Comparison of ENCODE assay signal across 18 mouse cellular contexts in genomic region chr17:10514812-10515211, GRCm38 (mm10).
DNase-seq lines count a peak whose midpoint lies in the region; ATAC-seq and TF ChIP-seq lines count a peak whose summit lies in the region.
"Had no signal": no experiment of that assay in that cellular context is flagged by ENCODE, and none has a peak within 500 bp of the region (broad histone marks: within the 10 kb centered on the region; RNA-seq: fewer than 3 reads in every experiment).

No protein-coding gene starts in this region.

- no peak overlapping the region for H3K4me2 ChIP-seq in forebrain, embryonic 12.5 days
- no peak overlapping the region for H3K4me2 ChIP-seq in forebrain, embryonic 16.5 days (ENCODE audit: low read length)
- peak overlapping the region; percentile 28 for H3K4me2 ChIP-seq in kidney, embryonic 16.5 days (replicated peaks; ENCODE audit: low read depth, low read length)
- no peak overlapping the region for H3K4me2 ChIP-seq in intestine, embryonic 16.5 days (ENCODE audit: low read depth, low read length)
- H3K4me2 ChIP-seq: heart, embryonic 11.5 days had no signal

- peaks cover 26% of the 10 kb centered on the region for H3K4me1 ChIP-seq in forebrain, embryonic 12.5 days
- peaks cover 13% of the 10 kb centered on the region for H3K4me1 ChIP-seq in forebrain, embryonic 16.5 days (replicated peaks; ENCODE audit: control insufficient read depth, insufficient read depth, low read length)
- H3K4me1 ChIP-seq in kidney, embryonic 16.5 days (ENCODE audit: insufficient read depth, low read length) = peaks cover 25% of the 10 kb centered on the region
- H3K4me1 ChIP-seq in E14TG2a.4 (replicated peaks; ENCODE audit: low read depth, low read length) = peaks cover 31% of the 10 kb centered on the region
- peaks cover 18% of the 10 kb centered on the region for H3K4me1 ChIP-seq in embryonic facial prominence, embryonic 10.5 days
- H3K4me1 ChIP-seq in intestine, embryonic 16.5 days (ENCODE audit: control insufficient read depth, insufficient read depth, low read length) = no peaks in the 10 kb centered on the region
- H3K4me1 ChIP-seq: megakaryocyte, embryonic 14.5 days had no signal

- TF ChIP-seq CTCF in E14TG2a.4 (conservative IDR thresholded peaks at IDR 0.05; ENCODE audit: low read length) = no peak

- DNase-seq in kidney, postnatal 36 days = no peak
- no peak for DNase-seq in embryonic facial prominence, embryonic 10.5 days (ENCODE audit: low spot score)
- DNase-seq in embryo, embryonic 10.5 days (ENCODE audit: low spot score) = no peak
- DNase-seq: adrenal gland, adult 8-10 months; cerebellum, adult 9-10 months; gastrocnemius, postnatal 36 days; kidney, postnatal 25 days; layer of hippocampus, postnatal 36 days; right cerebral cortex, postnatal 4 days had no signal

- no peak overlapping the region for H3K27ac ChIP-seq in forebrain, embryonic 12.5 days
- no peak overlapping the region for H3K27ac ChIP-seq in forebrain, embryonic 16.5 days (ENCODE audit: low read length)
- H3K27ac ChIP-seq in kidney, embryonic 16.5 days (ENCODE audit: low read length) = peak overlapping the region; percentile 57; the same call in 1 of the 2 replicates
- peak overlapping the region; percentile 51 for H3K27ac ChIP-seq in embryonic facial prominence, embryonic 10.5 days (replicated peaks)
- no peak overlapping the region for H3K27ac ChIP-seq in intestine, embryonic 16.5 days (ENCODE audit: low read length)
- H3K27ac ChIP-seq: liver, embryonic 14.5 days had no signal

- ATAC-seq in forebrain, embryonic 12.5 days (ENCODE audit: low FRiP score) = peak; percentile 46; the same call in 1 of the 2 replicates
- no peak for ATAC-seq in forebrain, embryonic 16.5 days
- ATAC-seq in kidney, embryonic 16.5 days (ENCODE audit: low FRiP score, low TSS enrichment) = peak; percentile 91
- no peak for ATAC-seq in intestine, embryonic 16.5 days
- ATAC-seq: lung, postnatal 0 days had no signal

- no peak overlapping the region for H3K9ac ChIP-seq in forebrain, embryonic 12.5 days
- H3K9ac ChIP-seq in forebrain, embryonic 16.5 days (replicated peaks; ENCODE audit: low read depth, low read length) = no peak overlapping the region
- no peak overlapping the region for H3K9ac ChIP-seq in kidney, embryonic 16.5 days (replicated peaks; ENCODE audit: low read length)
- H3K9ac ChIP-seq in intestine, embryonic 16.5 days (ENCODE audit: low read depth, low read length) = no peak overlapping the region
- H3K9ac ChIP-seq: liver, embryonic 14.5 days had no signal

- no peaks in the 10 kb centered on the region for H3K9me3 ChIP-seq in forebrain, embryonic 12.5 days
- no peaks in the 10 kb centered on the region for H3K9me3 ChIP-seq in forebrain, embryonic 16.5 days (ENCODE audit: control insufficient read depth, low read length)
- no peaks in the 10 kb centered on the region for H3K9me3 ChIP-seq in kidney, embryonic 16.5 days (ENCODE audit: low read length)
- no peaks in the 10 kb centered on the region for H3K9me3 ChIP-seq in E14TG2a.4 (ENCODE audit: low read length)
- H3K9me3 ChIP-seq in embryonic facial prominence, embryonic 10.5 days = no peaks in the 10 kb centered on the region
- H3K9me3 ChIP-seq in intestine, embryonic 16.5 days (ENCODE audit: control insufficient read depth, low read length) = no peaks in the 10 kb centered on the region

- 58% methylated on average over 6 of the region's 6 CpGs for WGBS in forebrain, embryonic 12.5 days
- 51% methylated on average over 6 of the region's 6 CpGs for WGBS in forebrain, embryonic 16.5 days
- WGBS in kidney, embryonic 16.5 days = 16% methylated on average over 6 of the region's 6 CpGs
- 63% methylated on average over 6 of the region's 6 CpGs for WGBS in embryonic facial prominence, embryonic 10.5 days
- 60% methylated on average over 6 of the region's 6 CpGs for WGBS in intestine, embryonic 16.5 days

- H3K36me3 ChIP-seq in forebrain, embryonic 12.5 days (replicated peaks) = no peaks in the 10 kb centered on the region
- H3K36me3 ChIP-seq in forebrain, embryonic 16.5 days (ENCODE audit: control insufficient read depth, insufficient read depth) = no peaks in the 10 kb centered on the region
- H3K36me3 ChIP-seq in kidney, embryonic 16.5 days (ENCODE audit: insufficient read depth, low read length) = no peaks in the 10 kb centered on the region
- no peaks in the 10 kb centered on the region for H3K36me3 ChIP-seq in E14TG2a.4 (ENCODE audit: insufficient read depth, low read length)
- no peaks in the 10 kb centered on the region for H3K36me3 ChIP-seq in embryonic facial prominence, embryonic 10.5 days (replicated peaks)
- H3K36me3 ChIP-seq in intestine, embryonic 16.5 days (ENCODE audit: control insufficient read depth, insufficient read depth, low read length) = no peaks in the 10 kb centered on the region

- 0 out of 2 replicates have a peak, but pooled peaks cover 8% of the 10 kb centered on the region for H3K27me3 ChIP-seq in forebrain, embryonic 12.5 days
- no peaks in the 10 kb centered on the region for H3K27me3 ChIP-seq in forebrain, embryonic 16.5 days (replicated peaks; ENCODE audit: control insufficient read depth, insufficient read depth, low read length)
- H3K27me3 ChIP-seq in kidney, embryonic 16.5 days (ENCODE audit: insufficient read depth, low read length) = no peaks in the 10 kb centered on the region
- H3K27me3 ChIP-seq in E14TG2a.4 (ENCODE audit: insufficient read depth, low read length) = peaks cover 5% of the 10 kb centered on the region; the same call in 1 of the 2 replicates
- no peaks in the 10 kb centered on the region for H3K27me3 ChIP-seq in embryonic facial prominence, embryonic 10.5 days (replicated peaks; ENCODE audit: low read depth, poor library complexity, severe bottlenecking)
- H3K27me3 ChIP-seq in intestine, embryonic 16.5 days (replicated peaks; ENCODE audit: control insufficient read depth, insufficient read depth, low read length) = no peaks in the 10 kb centered on the region

- no peak overlapping the region for H3K4me3 ChIP-seq in forebrain, embryonic 12.5 days (replicated peaks)
- no peak overlapping the region for H3K4me3 ChIP-seq in forebrain, embryonic 16.5 days (replicated peaks; ENCODE audit: low read length)
- no peak overlapping the region for H3K4me3 ChIP-seq in kidney, embryonic 16.5 days (ENCODE audit: low read length)
- H3K4me3 ChIP-seq in E14TG2a.4 (replicated peaks; ENCODE audit: low read length) = peak overlapping the region; percentile 23; the same call in 1 of the 2 replicates
- no peak overlapping the region for H3K4me3 ChIP-seq in embryonic facial prominence, embryonic 10.5 days
- no peak overlapping the region for H3K4me3 ChIP-seq in intestine, embryonic 16.5 days (ENCODE audit: low read length)
- H3K4me3 ChIP-seq: megakaryocyte, embryonic 14.5 days had no signal

Comparison
In these comparisons a context has a peak if more than half of its experiments do, and no peak if none do; other contexts are left out.
1. ATAC-seq: peak in forebrain, embryonic 12.5 days (single experiment) and kidney, embryonic 16.5 days (single experiment); none in forebrain, embryonic 16.5 days (single experiment) and intestine, embryonic 16.5 days (single experiment).
2. H3K27ac ChIP-seq: peak in kidney, embryonic 16.5 days (single experiment) and embryonic facial prominence, embryonic 10.5 days (single experiment); none in forebrain, embryonic 12.5 days (single experiment), forebrain, embryonic 16.5 days (single experiment) and intestine, embryonic 16.5 days (single experiment).